Mouse (Mus musculus) stomach, postnatal 0 days (tissue): Measurements from ENCODE around the gene N4bp3. TPM values are rescaled to one million over a fixed set of nuclear protein-coding genes. Genes with fewer than 3 reads are reported as not detected.

ENCODE experiments used
- ATAC-seq: fragments of 200-750 bp; cut with Nextera tagmentation; 2 replicates; pipeline ENCODE4 v1.8.0; 2017; ENCODE audit not compliant: low FRiP score, low TSS enrichment
- DNase-seq: peaks from one replicate; pipeline ENCODE4 v3.0.0-alpha.2; 2016; ENCODE audit warnings: low spot score
- H3K27ac ChIP-seq: fragments of 300-500 bp; sonication (generic); replicated peaks from 2 replicates; pipeline ENCODE4 v1.5.1; 2014; ENCODE audit warnings: mild to moderate bottlenecking, control low read depth
- H3K27me3 ChIP-seq: fragments of 300-500 bp; sonication (generic); 2 replicates; pipeline ENCODE4 v1.6.1; 2014; ENCODE audit warnings: low read length; ENCODE audit not compliant: control insufficient read depth, insufficient read depth
- H3K36me3 ChIP-seq: fragments of 300-500 bp; sonication (generic); 2 replicates; pipeline ENCODE4 v1.6.1; 2014; ENCODE audit warnings: low read length, mixed read lengths; ENCODE audit not compliant: control insufficient read depth, insufficient read depth
- H3K4me1 ChIP-seq: fragments of 300-500 bp; sonication (generic); replicated peaks from 2 replicates; pipeline ENCODE4 v1.6.1; 2014; ENCODE audit warnings: antibody characterized with exemption; ENCODE audit not compliant: control insufficient read depth, insufficient read depth
- H3K4me2 ChIP-seq: fragments of 300-500 bp; sonication (generic); replicated peaks from 2 replicates; pipeline ENCODE4 v1.6.1; 2014; ENCODE audit warnings: low read depth, mild to moderate bottlenecking, control low read depth, moderate library complexity
- H3K4me3 ChIP-seq: fragments of 300-500 bp; sonication (generic); 2 replicates; pipeline ENCODE4 v1.5.1; 2014; ENCODE audit warnings: low read depth, low read length, control low read depth
- H3K9ac ChIP-seq: fragments of 300-500 bp; sonication (generic); 2 replicates; pipeline ENCODE4 v1.6.1; 2014; ENCODE audit warnings: mild to moderate bottlenecking, low read length, control low read depth, mixed read lengths
- H3K9me3 ChIP-seq: fragments of 300-500 bp; sonication (generic); 2 replicates; pipeline ENCODE4 v1.6.1; 2016; ENCODE audit warnings: low read length; ENCODE audit not compliant: control insufficient read depth
- CTCF ChIP-seq: IDR thresholded peaks from 2 replicates; pipeline ENCODE4 v1.5.1; 2016; ENCODE audit warnings: antibody characterized with exemption, low read depth, mild to moderate bottlenecking, moderate library complexity
- EP300 ChIP-seq: optimal IDR thresholded peaks from 2 replicates; pipeline ENCODE3; 2016; ENCODE audit warnings: antibody characterized with exemption
- WGBS: fragments of 180-500 bp; shearing (Covaris S2); extraction: QIAGEN DNeasy Blood & Tissue Kit; methylation state at CpG from one replicate; pipeline ENCODE4 v1.1.7; 2014; 5-methylcytosine and 5-hydroxymethylcytosine counted together
- polyA plus RNA-seq: library from polyadenylated mRNA; unstranded; fragments of >200 nt; fragmentation: Nextera tagmentation; extraction: Ambion mirVana; gene quantifications from 2 replicates; pipeline ENCODE4 v1.2.1, GENCODE M21; 2015

N4bp3 gene
- polyA plus RNA-seq, 1 experiment from 2014 or later: 16.8 TPM

DNA sequence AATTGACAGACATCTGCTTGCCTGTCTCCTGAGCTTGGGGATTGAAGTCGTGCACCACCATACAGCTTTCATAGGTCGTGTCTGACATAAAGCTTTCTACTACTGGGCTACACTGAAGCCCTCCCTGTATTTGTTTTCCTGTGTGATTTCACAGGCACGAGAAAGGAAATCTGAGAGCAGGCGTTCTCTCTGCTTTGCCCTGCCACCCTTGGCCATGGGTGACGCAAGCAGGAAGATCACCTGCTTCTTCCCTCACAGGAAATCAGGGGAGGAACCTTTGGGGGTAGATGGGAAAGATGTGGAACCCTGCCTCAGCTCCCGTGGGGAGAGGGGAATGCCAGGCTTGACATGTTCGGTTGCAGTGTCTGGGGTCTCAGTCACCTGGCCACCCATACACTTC is 7.6 kb upstream of the N4bp3 start:
- H3K36me3 ChIP-seq: no peaks in the 10 kb centered on the region
- H3K9ac ChIP-seq: no peak overlapping the region
- no peaks in the 10 kb centered on the region for H3K9me3 ChIP-seq
- no peak overlapping the region for H3K4me2 ChIP-seq
- 0 out of 2 replicates have a peak, but pooled peaks have one; percentile 15 for ATAC-seq
- H3K27ac ChIP-seq: peak overlapping the region; percentile 67; the same call in 1 of the 2 replicates
- DNase-seq: no peak
- no peak overlapping the region for H3K4me3 ChIP-seq
- peaks cover 2% of the 10 kb centered on the region; the same call in 1 of the 2 replicates for H3K4me1 ChIP-seq
- no peak for TF ChIP-seq EP300
- no peak for TF ChIP-seq CTCF
- no peaks in the 10 kb centered on the region for H3K27me3 ChIP-seq
- WGBS: 38% methylated on average over 7 of the region's 7 CpGs

DNA sequence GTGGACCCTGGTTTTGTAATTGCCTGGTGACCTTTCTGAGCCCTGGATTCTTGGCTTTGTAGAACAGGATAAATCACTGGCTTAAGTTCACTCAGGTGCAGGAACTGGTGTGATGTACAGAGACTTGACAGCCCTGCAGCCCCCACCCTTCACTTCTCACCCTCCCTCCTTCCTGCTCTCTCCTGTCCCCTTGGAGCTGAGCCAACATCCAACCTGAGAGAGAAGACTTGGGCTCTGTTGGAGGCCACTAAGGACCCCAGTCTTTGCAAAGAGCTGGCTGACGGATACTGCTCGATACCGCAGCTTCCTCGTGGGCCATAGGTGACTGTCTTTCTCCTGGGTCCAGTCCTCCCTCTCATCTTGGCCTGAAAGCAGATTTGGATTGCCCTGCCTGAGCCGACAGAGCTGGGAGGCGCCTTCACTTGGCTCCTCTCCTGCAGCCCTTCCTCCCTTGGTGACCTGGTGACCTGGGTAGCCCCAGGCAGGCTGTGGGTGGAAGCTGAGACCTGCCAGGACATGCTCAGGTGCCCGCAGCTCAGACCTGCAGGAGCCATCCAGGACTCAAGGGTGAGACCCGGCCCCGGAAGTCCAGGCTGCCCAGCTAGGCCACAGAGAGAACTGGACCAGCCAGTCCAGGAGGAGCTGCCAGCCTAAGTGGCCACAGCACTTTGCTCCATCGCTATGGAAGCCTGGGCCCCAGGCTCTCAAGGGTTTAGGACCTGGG is 6.3 kb upstream of the N4bp3 start:
- H3K4me2 ChIP-seq: no peak overlapping the region
- H3K27me3 ChIP-seq: no peaks in the 10 kb centered on the region
- no peaks in the 10 kb centered on the region for H3K36me3 ChIP-seq
- 0 out of 2 replicates have a peak overlapping the region, but pooled peaks have one; percentile 24 for H3K27ac ChIP-seq
- H3K4me1 ChIP-seq: peaks cover 2% of the 10 kb centered on the region; the same call in 1 of the 2 replicates
- H3K9me3 ChIP-seq: no peaks in the 10 kb centered on the region
- TF ChIP-seq CTCF: no peak
- TF ChIP-seq EP300: no peak
- ATAC-seq (0 out of 2 replicates have a peak, but pooled peaks have one; percentile 12), DNase-seq (no peak)
- no peak overlapping the region for H3K9ac ChIP-seq
- no peak overlapping the region for H3K4me3 ChIP-seq
- whole genome bisulfite sequencing: 69% methylated on average over 10 of the region's 10 CpGs

GRCm38 (mm10) chr11:51654891-51655290 is 4.2 kb upstream of the N4bp3 start:
- H3K4me3 ChIP-seq: no peak overlapping the region
- no peaks in the 10 kb centered on the region for H3K27me3 ChIP-seq
- DNase-seq (no peak), ATAC-seq (no peak)
- peaks cover 5% of the 10 kb centered on the region; the same call in 1 of the 2 replicates for H3K4me1 ChIP-seq
- no peaks in the 10 kb centered on the region for H3K36me3 ChIP-seq
- no peak for TF ChIP-seq CTCF
- TF ChIP-seq EP300: no peak
- no peak overlapping the region for H3K27ac ChIP-seq
- H3K9me3 ChIP-seq: no peaks in the 10 kb centered on the region
- H3K9ac ChIP-seq: no peak overlapping the region
- H3K4me2 ChIP-seq: no peak overlapping the region
- 95% methylated on average over 3 of the region's 3 CpGs for WGBS

DNA sequence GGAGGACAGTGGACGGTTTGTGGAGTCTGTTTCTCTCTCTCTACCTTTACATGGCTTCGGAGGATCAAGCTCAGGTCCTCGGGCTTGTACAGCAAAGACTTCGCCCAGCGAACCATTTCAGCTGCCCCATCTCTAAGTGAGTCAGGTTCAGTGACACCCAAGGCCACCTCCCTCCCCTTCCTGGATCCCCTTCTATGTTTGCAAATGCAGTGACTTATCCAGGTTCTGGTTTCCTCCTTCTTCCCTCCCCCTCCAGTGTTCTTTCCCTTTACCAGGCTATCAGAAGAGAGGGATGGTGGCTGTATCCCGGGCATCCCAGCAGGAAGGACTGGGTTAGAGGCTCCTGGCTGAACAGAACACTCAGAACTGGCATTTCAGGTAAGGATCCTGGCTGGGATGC is 3.1 kb upstream of the N4bp3 start:
- DNase-seq (no peak), ATAC-seq (no peak)
- no peak overlapping the region for H3K4me2 ChIP-seq
- no peaks in the 10 kb centered on the region for H3K36me3 ChIP-seq
- H3K27me3 ChIP-seq: no peaks in the 10 kb centered on the region
- TF ChIP-seq CTCF (no peak), EP300 (no peak)
- 85% methylated on average over 6 of the region's 6 CpGs for WGBS
- peaks cover 3% of the 10 kb centered on the region; the same call in 1 of the 2 replicates for H3K4me1 ChIP-seq
- H3K9me3 ChIP-seq: no peaks in the 10 kb centered on the region
- H3K9ac ChIP-seq: no peak overlapping the region
- H3K27ac ChIP-seq: no peak overlapping the region
- H3K4me3 ChIP-seq: no peak overlapping the region

DNA sequence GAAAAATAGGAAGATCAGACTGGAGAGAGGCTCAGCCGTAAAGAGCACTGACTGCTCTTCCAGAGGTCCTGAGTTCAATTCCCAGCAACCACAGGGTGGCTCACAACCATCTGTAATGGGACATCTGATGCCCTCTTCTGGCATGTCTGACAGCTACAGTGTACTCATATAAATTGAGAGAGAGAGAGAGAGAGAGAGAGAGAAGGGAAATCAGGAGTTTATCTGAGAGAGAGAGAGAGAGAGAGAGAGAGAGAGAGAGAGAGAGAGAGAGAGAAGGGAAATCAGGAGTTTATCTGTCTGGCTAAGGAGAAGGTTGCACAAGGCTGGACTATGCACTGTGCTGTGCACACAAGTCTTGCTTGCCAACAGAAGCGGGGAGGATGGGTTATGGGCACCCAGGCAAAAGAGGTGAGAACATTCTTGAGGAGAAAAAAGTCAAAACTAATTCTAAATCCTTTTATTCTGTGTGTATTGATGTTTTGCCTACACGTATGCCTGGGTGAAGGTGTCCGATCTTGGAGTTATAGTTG is 2.3 kb upstream of the N4bp3 start:
- no peaks in the 10 kb centered on the region for H3K27me3 ChIP-seq
- H3K4me3 ChIP-seq: no peak overlapping the region
- no peak overlapping the region for H3K4me2 ChIP-seq
- ATAC-seq (no peak), DNase-seq (no peak)
- TF ChIP-seq CTCF (peak; percentile 13; the same call in 1 of the 2 replicates), EP300 (no peak)
- peaks cover 3% of the 10 kb centered on the region; the same call in 1 of the 2 replicates for H3K4me1 ChIP-seq
- no peaks in the 10 kb centered on the region for H3K36me3 ChIP-seq
- H3K9ac ChIP-seq: no peak overlapping the region
- no peak overlapping the region for H3K27ac ChIP-seq
- WGBS: 87% methylated on average over 4 of the region's 4 CpGs
- H3K9me3 ChIP-seq: no peaks in the 10 kb centered on the region

DNA sequence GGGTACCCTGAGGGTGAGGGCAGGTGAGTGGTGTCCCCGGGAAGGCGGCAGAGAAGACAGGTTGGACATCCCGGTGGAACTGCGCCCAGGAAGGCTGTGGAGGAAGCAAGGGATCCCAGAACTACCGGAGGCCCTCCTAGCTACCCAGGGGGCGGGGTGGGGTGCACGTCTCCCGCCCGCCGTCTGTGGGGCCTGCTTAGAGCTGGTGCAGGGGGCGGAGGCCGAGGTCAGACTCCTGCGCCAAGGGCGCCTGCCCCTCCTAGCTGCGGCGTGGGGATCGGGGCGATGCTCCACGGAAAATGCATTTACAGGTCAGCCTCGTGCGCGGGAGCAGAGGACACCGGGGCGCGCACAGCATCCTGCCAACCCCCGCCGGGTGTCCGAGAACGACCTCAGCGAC is 381 bp downstream of the N4bp3 start:
- Histone ChIP-seq H3K27ac (peak overlapping the region; percentile 86), H3K9ac (peak overlapping the region; percentile 76), H3K4me3 (peak overlapping the region; percentile 66), H3K4me1 (peaks cover 3% of the 10 kb centered on the region; the same call in 1 of the 2 replicates), H3K9me3 (no peaks in the 10 kb centered on the region), H3K4me2 (peak overlapping the region; percentile 97), H3K36me3 (no peaks in the 10 kb centered on the region; the same call in 1 of the 2 replicates), H3K27me3 (no peaks in the 10 kb centered on the region)
- 1% methylated on average over 24 of the region's 30 CpGs for WGBS
- TF ChIP-seq CTCF (peak; percentile 5; the same call in 1 of the 2 replicates), EP300 (no peak)
- DNase-seq (no peak), ATAC-seq (peak; percentile 25)
